In the genomic region with DNA sequence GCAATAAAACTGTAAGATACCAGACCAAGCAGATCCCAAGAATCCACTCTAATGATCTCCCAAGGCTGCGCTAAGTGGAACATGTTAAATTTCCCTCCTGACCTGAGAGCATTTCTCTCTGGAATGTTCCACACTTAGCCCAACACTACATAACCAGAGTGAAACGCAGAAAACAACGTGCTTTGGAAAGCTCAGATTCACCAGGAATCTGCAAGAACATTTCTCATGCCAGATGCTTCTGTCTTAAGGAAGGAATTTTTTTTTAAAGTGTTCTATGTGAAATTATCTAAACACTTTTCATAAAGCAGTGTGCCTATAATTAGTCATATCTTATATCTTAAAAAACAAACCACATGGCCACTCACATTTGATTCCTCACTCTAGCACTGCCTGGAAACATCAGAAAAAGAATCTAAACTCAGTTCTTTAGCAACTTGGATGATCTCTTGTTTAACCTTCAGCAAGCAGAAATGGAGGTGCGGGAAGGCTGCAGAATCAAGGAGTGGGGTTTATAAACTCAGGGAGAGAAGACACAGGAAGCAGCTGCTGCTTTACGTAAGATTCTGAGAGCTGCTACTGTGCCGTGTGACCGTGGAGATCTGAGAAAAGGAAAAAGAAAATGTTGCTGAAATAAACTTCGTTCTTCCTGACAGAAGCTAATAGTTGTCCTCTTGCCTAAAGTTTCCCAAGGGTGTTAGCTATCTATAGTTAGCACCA, we compare ENCODE assay signal across 12 mouse cellular contexts. TPM values are rescaled to one million over a fixed set of nuclear protein-coding genes. Genes with fewer than 3 reads are reported as not detected.
DNase-seq lines count a peak whose midpoint lies in the region; ATAC-seq and TF ChIP-seq lines count a peak whose summit lies in the region.
"Had no signal": no experiment of that assay in that cellular context is flagged by ENCODE, and none has a peak within 500 bp of the region (broad histone marks: within the 10 kb centered on the region; RNA-seq: fewer than 3 reads in every experiment).

No protein-coding gene starts in this region.

- no peak for TF ChIP-seq CTCF in lung, embryonic 14.5 days (IDR thresholded peaks at IDR 0.05; ENCODE audit: low read depth)
- no peak for TF ChIP-seq CTCF in lung, adult 2 months (IDR thresholded peaks at IDR 0.05; ENCODE audit: insufficient read depth, low read length)

- no peaks in the 10 kb centered on the region for H3K27me3 ChIP-seq in heart, embryonic 16.5 days (ENCODE audit: control insufficient read depth, insufficient read depth, low read length)
- no peaks in the 10 kb centered on the region for H3K27me3 ChIP-seq in lung, embryonic 14.5 days (ENCODE audit: insufficient read depth, low read length)
- H3K27me3 ChIP-seq: embryonic facial prominence, embryonic 15.5 days; hindbrain, embryonic 15.5 days; liver, embryonic 15.5 days had no signal

- DNase-seq in heart, postnatal 25 days (ENCODE audit: low spot score) = no peak
- peak; percentile 35 for DNase-seq in lung, embryonic 14.5 days
- DNase-seq in lung, adult 2 months = no peak
- peak; percentile 74 to 75 for DNase-seq in frontal cortex, adult 2 months (ENCODE audit: extremely low spot score in 1 of 2, low spot score in 1 of 2)
- DNase-seq in left cerebral cortex, postnatal 36 days (ENCODE audit: low spot score in 2 of 2) = peak; percentile 62 to 63
- DNase-seq in spleen, adult 18-20 months = no peak
- DNase-seq: cerebellum, adult 9-10 months had no signal

- ATAC-seq in heart, embryonic 16.5 days (replicated peaks; ENCODE audit: extremely low read depth, insufficient read depth, low FRiP score) = no peak
- ATAC-seq in lung, embryonic 14.5 days (ENCODE audit: insufficient read depth) = no peak
- ATAC-seq: midbrain, embryonic 16.5 days had no signal

- no peaks in the 10 kb centered on the region for H3K36me3 ChIP-seq in heart, embryonic 16.5 days (ENCODE audit: control insufficient read depth, insufficient read depth)
- no peaks in the 10 kb centered on the region for H3K36me3 ChIP-seq in lung, embryonic 14.5 days (ENCODE audit: insufficient read depth)
- H3K36me3 ChIP-seq: embryonic facial prominence, embryonic 15.5 days; hindbrain, embryonic 15.5 days; liver, embryonic 15.5 days had no signal

- H3K4me1 ChIP-seq in heart, embryonic 16.5 days (ENCODE audit: control insufficient read depth, insufficient read depth, low read length) = peaks cover 17% of the 10 kb centered on the region
- peaks cover 8% of the 10 kb centered on the region; the same call in 1 of the 2 replicates for H3K4me1 ChIP-seq in lung, embryonic 14.5 days (ENCODE audit: insufficient read depth)
- no peaks in the 10 kb centered on the region; the same call in 1 of the 2 replicates for H3K4me1 ChIP-seq in lung, adult 2 months (ENCODE audit: control insufficient read depth, insufficient read depth, low read length)
- H3K4me1 ChIP-seq: liver, embryonic 15.5 days had no signal

- no peak overlapping the region for H3K4me3 ChIP-seq in heart, embryonic 16.5 days (ENCODE audit: low read length)
- no peak overlapping the region for H3K4me3 ChIP-seq in lung, embryonic 14.5 days (ENCODE audit: low read depth, low read length)
- H3K4me3 ChIP-seq in lung, adult 2 months (replicated peaks; ENCODE audit: extremely low read depth, low read depth, low read length) = no peak overlapping the region
- H3K4me3 ChIP-seq: embryonic facial prominence, embryonic 15.5 days; hindbrain, embryonic 15.5 days; liver, embryonic 15.5 days had no signal

- intact Hi-C loops in heart, postnatal 25 days (cut with DNase I) = no loop called here
- intact Hi-C loops in left cerebral cortex, postnatal 36 days (cut with DNase I) = loop anchor here (5.0 kb wide), 1 partner anchor 44 kb away; a partner anchor contains a TSS

- 0 out of 2 replicates have a peak, but pooled peaks cover 2% of the 10 kb centered on the region for H3K9me3 ChIP-seq in heart, embryonic 16.5 days (replicated peaks; ENCODE audit: control insufficient read depth, low read length)
- no peaks in the 10 kb centered on the region; the same call in 1 of the 2 replicates for H3K9me3 ChIP-seq in lung, embryonic 14.5 days (ENCODE audit: low read depth, low read length)
- H3K9me3 ChIP-seq: embryonic facial prominence, embryonic 15.5 days; hindbrain, embryonic 15.5 days; liver, embryonic 15.5 days had no signal

- H3K4me2 ChIP-seq in heart, embryonic 16.5 days (ENCODE audit: low read depth, low read length) = no peak overlapping the region
- H3K4me2 ChIP-seq in lung, embryonic 14.5 days = no peak overlapping the region
- H3K4me2 ChIP-seq: embryonic facial prominence, embryonic 15.5 days; hindbrain, embryonic 15.5 days; liver, embryonic 15.5 days had no signal

- 60% methylated on average over 8 of the region's 8 CpGs for WGBS in heart, embryonic 16.5 days
- 41% methylated on average over 8 of the region's 8 CpGs for WGBS in lung, embryonic 14.5 days
- 35% methylated on average over 8 of the region's 8 CpGs for WGBS in lung, adult 2 months

- no peak overlapping the region for H3K9ac ChIP-seq in heart, embryonic 16.5 days (ENCODE audit: low read length)
- no peak overlapping the region for H3K9ac ChIP-seq in lung, embryonic 14.5 days
- H3K9ac ChIP-seq: embryonic facial prominence, embryonic 15.5 days; hindbrain, embryonic 15.5 days; liver, embryonic 15.5 days had no signal

- no peak for TF ChIP-seq POLR2A in lung, adult 2 months (IDR thresholded peaks at IDR 0.05; ENCODE audit: borderline replicate concordance, extremely low read depth, low read depth, low read length)

- peak overlapping the region; percentile 54 for H3K27ac ChIP-seq in heart, embryonic 16.5 days (ENCODE audit: low read length)
- peak overlapping the region; percentile 76; the same call in 1 of the 2 replicates for H3K27ac ChIP-seq in lung, embryonic 14.5 days (ENCODE audit: low read depth)
- H3K27ac ChIP-seq: embryonic facial prominence, embryonic 15.5 days; hindbrain, embryonic 15.5 days; liver, embryonic 15.5 days had no signal

RNA-seq across cellular contexts. Expression of a gene that starts 44.0 kb away (rescaled TPM):
- 228 and 273 TPM in 2 replicates for polyA plus RNA-seq in heart, embryonic 16.5 days (2015; fragmentation: Nextera tagmentation; extraction: Ambion mirVana)
- total RNA-seq in heart, postnatal 25 days (2021) = 100 to 1,000 TPM; 108 to 115 TPM
- polyA plus RNA-seq in lung, embryonic 14.5 days (2014; fragmentation: Nextera tagmentation; extraction: Ambion mirVana) = 303 and 307 TPM in 2 replicates
- 10.3 and 21.3 TPM in 2 replicates for polyA plus RNA-seq in lung, adult 2 months (2012; rRNA removed)
- polyA plus RNA-seq in frontal cortex, adult 2 months (2012; rRNA removed) = 244 and 267 TPM in 2 replicates
- total RNA-seq in left cerebral cortex, postnatal 36 days (2021) = 100 to 1,000 TPM; 381 to 384 TPM

RNA-seq across cellular contexts. Expression of a gene that starts 56.6 kb away (rescaled TPM):
- 30.7 and 31.7 TPM in 2 replicates for polyA plus RNA-seq in heart, embryonic 16.5 days (2015; fragmentation: Nextera tagmentation; extraction: Ambion mirVana)
- 10 to 100 TPM; 33.4 to 37.8 TPM for total RNA-seq in heart, postnatal 25 days (2021)
- 31.1 and 34.3 TPM in 2 replicates for polyA plus RNA-seq in lung, embryonic 14.5 days (2014; fragmentation: Nextera tagmentation; extraction: Ambion mirVana)
- 41.7 and 56.8 TPM in 2 replicates for polyA plus RNA-seq in lung, adult 2 months (2012; rRNA removed)
- 40.5 and 41.4 TPM in 2 replicates for polyA plus RNA-seq in frontal cortex, adult 2 months (2012; rRNA removed)
- 10 to 100 TPM; 53.5 to 53.8 TPM for total RNA-seq in left cerebral cortex, postnatal 36 days (2021)

Comparison
In these comparisons a context has a peak if more than half of its experiments do, and no peak if none do; other contexts are left out.
1. DNase-seq: peak in lung, embryonic 14.5 days (single experiment), frontal cortex, adult 2 months (2 of 2) and left cerebral cortex, postnatal 36 days (2 of 2); none in heart, postnatal 25 days (single experiment), lung, adult 2 months (single experiment) and spleen, adult 18-20 months (0 of 2).
2. RNA of a gene that starts 44.0 kb away (polyA plus RNA-seq): 303 to 307 TPM in lung, embryonic 14.5 days, 228 to 273 TPM in heart, embryonic 16.5 days and 244 to 267 TPM in frontal cortex, adult 2 months; 10.3 to 21.3 TPM in lung, adult 2 months; every median in the first group is over 10 times any median in the second.